Mouse (Mus musculus) midbrain, embryonic 12.5 days (tissue): ENCODE results near the gene Bicc1. TPM values are rescaled to one million over a fixed set of nuclear protein-coding genes. Genes with fewer than 3 reads are reported as not detected.

ENCODE experiments used
- ATAC-seq: fragments of 200-750 bp; cut with Nextera tagmentation; 2 replicates; pipeline ENCODE4 v1.8.0; 2017; ENCODE audit warnings: low read depth, moderate TSS enrichment, moderate library complexity; ENCODE audit not compliant: low FRiP score
- H3K27ac ChIP-seq: fragments of 300-500 bp; sonication (generic); replicated peaks from 2 replicates; pipeline ENCODE4 v1.5.1; 2016; ENCODE audit warnings: mild to moderate bottlenecking
- H3K27me3 ChIP-seq: fragments of 300-500 bp; sonication (generic); 2 replicates; pipeline ENCODE4 v1.6.1; 2016; ENCODE audit warnings: mild to moderate bottlenecking
- H3K36me3 ChIP-seq: fragments of 300-500 bp; sonication (generic); 2 replicates; pipeline ENCODE4 v1.6.1; 2016
- H3K4me1 ChIP-seq: fragments of 300-500 bp; sonication (generic); 2 replicates; pipeline ENCODE4 v1.6.1; 2016
- H3K4me2 ChIP-seq: fragments of 300-500 bp; sonication (generic); replicated peaks from 2 replicates; pipeline ENCODE4 v1.6.1; 2016; ENCODE audit warnings: mild to moderate bottlenecking, moderate library complexity
- H3K4me3 ChIP-seq: fragments of 300-500 bp; sonication (generic); 2 replicates; pipeline ENCODE4 v1.5.1; 2016; ENCODE audit warnings: mild to moderate bottlenecking
- H3K9ac ChIP-seq: fragments of 300-500 bp; sonication (generic); replicated peaks from 2 replicates; pipeline ENCODE4 v1.6.1; 2016; ENCODE audit warnings: mild to moderate bottlenecking, moderate library complexity
- H3K9me3 ChIP-seq: fragments of 300-500 bp; sonication (generic); 2 replicates; pipeline ENCODE4 v1.6.1; 2016; ENCODE audit warnings: mild to moderate bottlenecking
- WGBS: fragments of 180-500 bp; shearing (Covaris S2); methylation state at CpG from one replicate; pipeline ENCODE4 v1.1.7; 2016; 5-methylcytosine and 5-hydroxymethylcytosine counted together
- polyA plus RNA-seq: library from polyadenylated mRNA; unstranded; fragments of >200 nt; fragmentation: Nextera tagmentation; extraction: Ambion mirVana; gene quantifications from 2 replicates; pipeline ENCODE4 v1.2.1, GENCODE M21; 2016

The Bicc1 gene
- polyA plus RNA-seq, 1 experiment from 2014 or later, result 15.2 TPM

DNA sequence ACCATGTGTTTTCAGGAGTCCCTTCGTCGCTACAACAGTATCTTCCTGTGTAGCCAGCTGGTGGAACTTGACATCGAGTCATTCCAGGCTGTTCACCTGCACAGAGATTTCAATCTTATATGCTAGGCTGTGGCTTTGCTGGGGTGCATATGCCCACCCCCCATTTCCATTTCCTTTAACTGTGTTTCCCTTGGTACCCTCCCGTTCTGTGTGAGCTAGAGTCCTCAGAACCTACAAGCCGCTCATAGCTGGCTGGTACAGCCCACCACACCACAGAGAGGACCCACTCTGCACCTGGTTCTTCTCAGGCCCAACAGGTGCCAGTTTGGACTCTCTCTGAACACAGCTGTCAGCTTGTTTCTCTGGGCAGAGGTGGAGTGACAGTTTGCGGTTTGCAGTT, 244.4 kb downstream of the Bicc1 start:
- no peaks in the 10 kb centered on the region for H3K36me3 ChIP-seq
- H3K4me3 ChIP-seq, result no peak overlapping the region
- no peak overlapping the region for H3K27ac ChIP-seq
- no peak overlapping the region for H3K9ac ChIP-seq
- WGBS, result 97% methylated on average over 6 of the region's 6 CpGs
- ATAC-seq, result no peak
- H3K4me2 ChIP-seq, result no peak overlapping the region
- H3K27me3 ChIP-seq, result no peaks in the 10 kb centered on the region
- 0 out of 2 replicates have a peak, but pooled peaks cover 7% of the 10 kb centered on the region for H3K9me3 ChIP-seq
- H3K4me1 ChIP-seq, result no peaks in the 10 kb centered on the region

DNA sequence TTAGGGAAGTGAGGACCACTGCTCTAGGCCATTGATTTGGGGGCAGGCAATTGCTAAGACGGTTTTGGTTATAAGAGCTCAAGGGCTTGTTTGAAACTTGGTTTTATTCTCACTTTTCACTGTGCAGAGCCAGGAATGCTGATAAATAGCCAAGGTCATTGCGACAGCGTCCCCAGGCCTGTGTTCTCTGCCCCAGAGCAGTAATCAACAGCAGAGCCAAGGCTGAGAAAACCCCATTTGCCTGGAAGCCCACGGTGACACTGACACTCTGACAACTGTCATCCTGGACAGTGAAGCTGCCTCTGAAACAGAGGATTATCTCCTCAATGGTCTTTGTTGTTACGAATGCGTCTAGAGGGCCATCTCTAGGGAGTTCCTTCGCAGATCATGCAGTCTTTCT, 255.6 kb downstream of the Bicc1 start:
- H3K36me3 ChIP-seq, result no peaks in the 10 kb centered on the region
- H3K27ac ChIP-seq, result no peak overlapping the region
- H3K4me3 ChIP-seq, result no peak overlapping the region
- 55% methylated on average over 7 of the region's 7 CpGs for WGBS
- no peaks in the 10 kb centered on the region for H3K9me3 ChIP-seq
- no peak overlapping the region for H3K4me2 ChIP-seq
- H3K4me1 ChIP-seq, result peaks cover 12% of the 10 kb centered on the region; the same call in 1 of the 2 replicates
- H3K9ac ChIP-seq, result no peak overlapping the region
- no peak for ATAC-seq
- no peaks in the 10 kb centered on the region for H3K27me3 ChIP-seq

DNA sequence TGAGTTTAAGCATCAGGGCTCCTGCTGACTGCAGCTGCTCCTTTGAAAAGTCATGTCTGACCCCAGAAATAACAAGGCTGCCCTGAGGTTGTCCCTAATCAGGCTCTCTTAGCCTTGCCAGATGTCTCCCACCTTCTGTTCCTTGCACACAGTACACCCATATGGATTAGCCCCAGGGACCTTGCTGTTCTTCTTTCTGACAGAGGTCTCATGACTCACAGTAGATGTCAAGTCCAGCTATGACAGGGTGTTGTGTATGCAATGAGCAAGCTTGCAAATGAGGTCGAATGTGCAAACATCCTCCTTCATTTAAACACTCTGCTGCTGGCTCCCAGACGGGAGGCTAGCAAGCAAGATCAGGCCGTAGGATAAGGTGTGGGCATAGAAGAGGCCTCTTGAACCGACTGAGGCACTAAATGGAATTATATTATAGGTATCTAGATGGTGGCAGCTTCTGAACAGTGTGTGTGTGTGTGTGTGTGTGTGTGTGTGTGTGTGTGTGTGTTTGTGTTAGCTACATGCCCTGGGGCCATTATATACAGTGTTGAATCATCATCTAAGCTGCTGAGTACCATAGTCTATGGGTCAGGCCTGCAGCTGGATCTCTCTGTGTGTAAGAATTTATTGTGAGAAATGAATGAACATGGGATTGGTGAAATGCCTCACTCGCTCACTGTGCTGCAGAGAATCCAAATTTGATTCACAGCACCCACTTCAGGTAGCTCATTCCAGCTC, 256.6 kb downstream of the Bicc1 start:
- H3K4me2 ChIP-seq, result no peak overlapping the region
- no peak overlapping the region for H3K4me3 ChIP-seq
- H3K27ac ChIP-seq, result peak overlapping the region; percentile 27; the same call in 1 of the 2 replicates
- peaks cover 12% of the 10 kb centered on the region; the same call in 1 of the 2 replicates for H3K4me1 ChIP-seq
- H3K9me3 ChIP-seq, result no peaks in the 10 kb centered on the region
- H3K27me3 ChIP-seq, result no peaks in the 10 kb centered on the region
- WGBS, result 59% methylated on average over 5 of the region's 5 CpGs
- H3K36me3 ChIP-seq, result no peaks in the 10 kb centered on the region
- no peak overlapping the region for H3K9ac ChIP-seq
- peak; percentile 28; the same call in 1 of the 2 replicates for ATAC-seq

DNA sequence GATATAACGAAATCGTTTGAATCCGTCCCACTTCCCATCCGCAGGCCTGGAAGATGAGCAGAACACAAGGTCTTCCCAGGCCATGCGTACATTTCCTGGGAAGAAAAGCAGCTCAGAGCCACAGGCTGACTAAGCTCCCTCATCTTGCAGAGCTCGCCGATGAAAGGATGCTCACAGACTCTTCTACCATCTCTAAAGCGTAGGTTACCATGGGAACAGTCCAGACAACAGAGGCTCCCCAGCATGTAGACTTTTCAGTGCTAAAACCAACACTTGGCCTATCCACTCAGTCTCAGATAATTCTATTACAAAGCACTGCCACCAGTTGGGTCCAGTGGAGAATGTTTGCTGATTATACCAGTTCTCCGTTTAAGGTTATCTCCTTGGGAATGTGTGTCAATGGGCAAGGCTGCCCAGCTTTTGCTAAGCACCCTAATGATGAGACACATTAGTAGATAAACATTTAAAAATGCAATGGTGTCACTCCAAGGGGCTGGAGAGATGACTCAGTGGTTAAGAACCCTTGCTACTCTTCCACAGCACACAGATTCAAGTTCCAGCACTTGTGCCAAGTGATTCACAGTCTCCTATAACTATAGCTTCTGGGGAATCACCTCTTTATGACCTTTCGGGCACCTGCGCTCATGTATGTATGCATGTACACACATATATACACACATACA, 258.2 kb downstream of the Bicc1 start:
- H3K36me3 ChIP-seq, result no peaks in the 10 kb centered on the region
- H3K4me1 ChIP-seq, result peaks cover 12% of the 10 kb centered on the region; the same call in 1 of the 2 replicates
- WGBS, result 43% methylated on average over 11 of the region's 11 CpGs
- no peak overlapping the region for H3K4me2 ChIP-seq
- no peak overlapping the region for H3K4me3 ChIP-seq
- 0 out of 2 replicates have a peak overlapping the region, but pooled peaks have one; percentile 20 for H3K27ac ChIP-seq
- ATAC-seq, result peak; percentile 68
- no peak overlapping the region for H3K9ac ChIP-seq
- H3K9me3 ChIP-seq, result no peaks in the 10 kb centered on the region
- no peaks in the 10 kb centered on the region for H3K27me3 ChIP-seq

DNA sequence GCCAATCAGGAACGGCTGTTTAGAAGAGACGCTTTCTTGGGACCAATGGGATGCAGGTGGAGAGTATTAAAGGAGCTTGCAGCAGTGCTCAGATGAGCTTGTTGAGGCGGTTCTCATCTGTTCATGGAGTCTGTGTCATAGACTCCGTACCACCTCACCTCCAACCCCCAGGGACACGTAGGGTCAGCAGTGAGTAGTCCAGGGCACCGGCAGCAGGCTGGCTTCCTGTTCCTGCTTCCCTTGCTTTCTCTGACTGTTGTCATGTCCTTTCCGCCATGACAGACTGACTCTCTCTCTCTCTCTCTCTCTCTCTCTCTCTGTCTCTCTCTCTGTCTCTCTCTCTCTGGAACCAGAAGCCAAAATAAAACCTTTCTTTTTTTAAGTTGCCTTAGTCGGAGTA, 263.6 kb downstream of the Bicc1 start:
- ATAC-seq, result no peak
- H3K4me2 ChIP-seq, result no peak overlapping the region
- no peaks in the 10 kb centered on the region for H3K36me3 ChIP-seq
- no peaks in the 10 kb centered on the region for H3K27me3 ChIP-seq
- H3K9ac ChIP-seq, result no peak overlapping the region
- 0 out of 2 replicates have a peak, but pooled peaks cover under 1% of the 10 kb centered on the region for H3K4me1 ChIP-seq
- H3K9me3 ChIP-seq, result no peaks in the 10 kb centered on the region
- WGBS, result 96% methylated on average over 8 of the region's 8 CpGs
- H3K27ac ChIP-seq, result no peak overlapping the region
- H3K4me3 ChIP-seq, result no peak overlapping the region

DNA sequence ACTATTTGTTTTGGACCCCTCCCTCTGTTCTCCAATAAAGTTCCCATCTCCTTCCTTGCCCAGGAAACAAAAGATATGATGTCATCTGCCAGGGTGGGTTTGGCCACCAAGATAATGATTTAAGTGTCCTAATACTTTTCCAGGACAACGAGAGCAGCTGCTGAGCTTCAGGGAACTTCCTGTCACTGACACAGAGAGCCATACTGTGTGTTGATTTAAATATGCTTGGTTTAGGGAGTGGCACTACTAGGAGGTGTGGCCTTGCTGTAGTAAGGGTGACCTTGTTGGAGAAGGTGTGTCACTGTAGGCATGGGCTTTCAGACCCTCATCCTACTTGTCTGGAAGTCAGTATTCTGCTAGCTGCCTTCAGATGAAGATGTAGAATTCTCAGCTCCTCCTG, 281.5 kb downstream of the Bicc1 start:
- Histone ChIP-seq H3K36me3 (no peaks in the 10 kb centered on the region), H3K4me1 (peaks cover 7% of the 10 kb centered on the region), H3K9ac (no peak overlapping the region), H3K9me3 (no peaks in the 10 kb centered on the region), H3K27ac (no peak overlapping the region), H3K4me2 (no peak overlapping the region), H3K4me3 (no peak overlapping the region), H3K27me3 (no peaks in the 10 kb centered on the region)
- ATAC-seq, result no peak
- WGBS, result 81% methylated on average over 1 of the region's 1 CpGs

DNA sequence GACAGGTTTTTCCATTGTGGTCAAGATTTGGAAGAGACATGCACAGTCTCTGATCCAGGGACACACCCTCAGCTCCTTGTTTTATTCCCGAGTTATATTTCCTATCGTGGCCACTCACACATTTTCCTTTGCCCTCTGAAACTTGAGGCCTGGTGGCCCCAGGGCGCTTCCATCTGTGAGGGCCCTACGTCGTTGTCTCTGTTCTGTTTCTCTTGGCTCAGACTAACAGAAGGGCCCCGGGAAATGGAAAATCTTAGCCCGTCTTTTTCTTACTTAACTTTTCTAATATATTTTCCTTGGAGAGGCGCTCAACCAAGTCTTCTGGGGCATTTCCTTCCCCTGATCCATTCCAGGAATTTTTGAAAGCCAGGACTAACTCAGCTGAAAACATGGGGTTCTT, 281.9 kb downstream of the Bicc1 start:
- no peak overlapping the region for H3K9ac ChIP-seq
- 86% methylated on average over 8 of the region's 8 CpGs for WGBS
- H3K9me3 ChIP-seq, result no peaks in the 10 kb centered on the region
- no peak for ATAC-seq
- no peak overlapping the region for H3K4me3 ChIP-seq
- peaks cover 7% of the 10 kb centered on the region for H3K4me1 ChIP-seq
- no peaks in the 10 kb centered on the region for H3K27me3 ChIP-seq
- H3K36me3 ChIP-seq, result no peaks in the 10 kb centered on the region
- no peak overlapping the region for H3K27ac ChIP-seq
- no peak overlapping the region for H3K4me2 ChIP-seq

DNA sequence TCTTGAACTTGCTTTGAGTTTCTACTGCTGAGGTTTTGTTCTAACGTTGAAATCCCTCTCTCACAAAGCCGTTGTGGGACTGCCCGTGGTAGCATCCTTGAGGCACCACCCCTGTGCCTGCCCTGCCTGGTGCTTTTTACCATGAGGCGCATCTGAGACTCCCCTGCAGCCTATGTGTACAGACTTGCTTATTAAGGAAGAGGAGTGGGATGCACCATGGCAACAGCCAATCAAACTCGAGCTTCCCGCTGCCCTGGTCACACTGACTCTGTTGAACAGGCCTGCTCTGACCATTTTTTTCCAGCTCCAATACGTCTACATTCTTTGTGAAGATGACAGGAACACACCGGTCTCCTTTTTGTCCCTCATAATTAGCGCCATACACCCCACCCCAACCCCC, 283.0 kb downstream of the Bicc1 start:
- Histone ChIP-seq H3K9me3 (no peaks in the 10 kb centered on the region), H3K4me3 (no peak overlapping the region), H3K36me3 (no peaks in the 10 kb centered on the region), H3K4me1 (peaks cover 7% of the 10 kb centered on the region), H3K4me2 (no peak overlapping the region), H3K27me3 (no peaks in the 10 kb centered on the region), H3K9ac (no peak overlapping the region), H3K27ac (no peak overlapping the region)
- WGBS, result 76% methylated on average over 9 of the region's 9 CpGs
- peak; percentile 54; the same call in 1 of the 2 replicates for ATAC-seq

DNA sequence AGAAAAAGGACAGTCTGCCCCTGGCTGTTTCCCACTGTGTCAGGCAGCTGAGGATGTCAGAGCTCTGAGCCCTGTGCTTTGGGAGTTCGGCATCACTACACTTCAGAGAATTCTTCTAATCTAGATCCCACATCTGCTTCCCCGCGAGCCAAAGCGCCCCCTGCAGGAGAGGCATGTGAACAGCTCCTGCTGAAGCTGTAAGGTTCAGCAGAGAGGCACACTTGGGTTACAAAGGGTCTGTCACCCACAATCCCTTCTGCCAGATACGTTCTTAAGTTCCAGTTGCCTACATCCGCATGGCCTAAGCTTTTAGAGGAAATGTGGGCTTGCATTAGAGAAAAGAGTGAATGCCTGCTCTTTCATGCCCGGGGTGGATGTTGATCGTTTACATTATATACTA, 283.4 kb downstream of the Bicc1 start:
- Histone ChIP-seq H3K4me3 (no peak overlapping the region), H3K9ac (no peak overlapping the region), H3K4me2 (no peak overlapping the region), H3K9me3 (no peaks in the 10 kb centered on the region), H3K27me3 (no peaks in the 10 kb centered on the region), H3K4me1 (peaks cover 7% of the 10 kb centered on the region), H3K36me3 (no peaks in the 10 kb centered on the region), H3K27ac (no peak overlapping the region)
- ATAC-seq, result no peak
- 71% methylated on average over 8 of the region's 8 CpGs for WGBS

DNA sequence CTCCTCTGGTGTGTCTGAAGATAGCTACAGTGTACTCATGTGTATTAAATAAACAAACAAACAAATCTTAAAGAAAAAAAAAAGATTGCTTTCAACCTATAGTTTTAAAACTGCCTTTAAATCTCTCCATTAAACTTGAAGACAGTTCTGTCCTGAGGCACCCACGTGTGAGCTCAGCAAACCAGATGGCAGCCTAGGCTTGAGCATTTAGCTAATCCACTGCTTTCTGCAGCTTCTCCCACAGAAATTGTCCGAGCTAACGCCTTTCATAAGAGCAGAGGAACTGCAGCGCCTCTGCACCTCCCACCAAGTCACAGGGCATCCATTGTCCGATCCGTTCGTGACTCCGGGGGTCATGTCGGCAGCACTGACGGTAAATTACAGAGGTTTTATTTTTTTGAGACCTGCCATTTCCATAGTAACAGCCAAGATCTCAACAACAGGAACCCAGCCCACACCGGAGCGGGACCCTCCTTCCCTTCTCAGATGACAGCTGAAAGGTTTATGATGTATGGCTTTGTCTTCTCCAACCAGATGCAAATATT, 284.4 kb downstream of the Bicc1 start:
- Histone ChIP-seq H3K27ac (no peak overlapping the region), H3K4me3 (no peak overlapping the region), H3K9ac (no peak overlapping the region), H3K9me3 (no peaks in the 10 kb centered on the region), H3K36me3 (no peaks in the 10 kb centered on the region), H3K4me2 (0 out of 2 replicates have a peak overlapping the region, but pooled peaks have one; percentile 15), H3K4me1 (peaks cover 7% of the 10 kb centered on the region), H3K27me3 (no peaks in the 10 kb centered on the region)
- no peak for ATAC-seq
- WGBS, result 27% methylated on average over 12 of the region's 12 CpGs
